Mouse (Mus musculus) cerebellum, postnatal 25 days (tissue): Measurements from ENCODE around the gene Hspa1a.
A peak's percentile ranks its signal among the peaks of the same experiment; 100 is the strongest.
"Not testable (repeated sequence)": the region's sequence is repeated elsewhere in the genome, so short reads cannot be mapped to it uniquely, and the experiment has no call there.

ENCODE experiments used
- DNase-seq, 2 experiments: peaks; one replicate each; pipeline ENCODE4 v3.0.0; 2021; ENCODE audit warnings: mixed read lengths in 2 of 2

Hspa1a gene

DNA sequence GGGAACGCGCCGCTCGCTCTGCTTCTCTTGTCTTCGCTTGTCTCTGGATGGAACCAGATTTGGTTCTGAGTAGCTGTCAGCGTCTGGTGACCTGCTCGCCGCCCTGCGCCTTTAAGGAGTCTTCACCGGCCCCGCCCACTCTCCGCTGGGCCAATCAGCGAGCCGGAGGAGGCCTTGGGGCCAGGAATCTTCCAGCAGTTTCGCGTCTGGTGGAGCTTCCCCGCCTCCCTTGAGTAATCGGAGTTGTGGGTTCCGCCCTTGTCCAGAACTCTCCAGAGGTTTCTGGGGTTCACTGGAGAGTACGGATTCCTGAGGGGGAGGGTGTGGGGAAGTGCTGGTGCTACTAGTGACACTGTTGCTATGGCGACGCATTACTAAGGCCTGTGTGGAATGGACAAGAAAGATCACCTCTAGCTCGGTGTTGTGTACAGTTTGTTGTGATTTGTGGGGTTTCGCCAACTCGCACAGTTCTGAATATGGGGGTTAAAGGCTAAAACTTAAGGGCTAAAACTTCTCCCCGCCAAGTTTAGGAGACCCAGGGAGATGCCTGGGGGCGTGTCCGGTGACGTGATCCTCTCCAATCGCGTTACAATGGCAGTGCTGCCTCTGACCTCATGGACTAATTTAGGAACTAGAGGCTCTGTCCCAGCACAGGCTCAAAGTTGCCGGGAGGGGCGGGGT, at the start of gene Hspa1a, which contains the start of gene Hspa1l:
Gene Hspa1a, minus strand, starts transcription at position 88 of the 681 bp plus-strand sequence.
Gene Hspa1l, plus strand, starts transcription at position 635 of the 681 bp plus-strand sequence.
- peak; percentile 83 to 90 for DNase-seq

GRCm38 (mm10) chr17:35021163-35021808, 49.3 kb upstream of the Hspa1a start:
- DNase-seq, result peak; percentile 92 to 94

DNA sequence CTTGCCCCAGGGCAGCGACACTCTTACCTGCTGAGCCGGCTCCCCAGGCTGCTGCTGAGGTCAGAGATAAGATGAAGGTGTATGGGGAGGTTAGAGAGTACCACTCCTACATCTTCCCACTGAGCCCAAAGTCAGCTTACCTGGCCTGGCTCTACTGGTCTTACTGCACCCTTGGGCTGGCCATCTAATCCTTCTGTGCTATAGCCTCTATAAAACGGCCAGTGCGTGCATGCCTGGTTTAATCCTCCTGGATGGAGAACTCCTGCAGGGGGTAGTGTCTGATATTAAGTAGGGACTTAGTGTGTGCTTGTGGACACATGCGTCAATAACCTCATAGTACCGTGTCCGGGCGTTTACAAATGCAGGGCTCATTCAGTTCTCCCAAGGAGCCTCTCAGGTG, 48.6 kb upstream of the Hspa1a start:
- peak in 1 of 2 experiments; percentile 23 for DNase-seq

GRCm38 (mm10) chr17:35019894-35020293, 47.9 kb upstream of the Hspa1a start:
- DNase-seq, result peak in 1 of 2 experiments; percentile 25

DNA sequence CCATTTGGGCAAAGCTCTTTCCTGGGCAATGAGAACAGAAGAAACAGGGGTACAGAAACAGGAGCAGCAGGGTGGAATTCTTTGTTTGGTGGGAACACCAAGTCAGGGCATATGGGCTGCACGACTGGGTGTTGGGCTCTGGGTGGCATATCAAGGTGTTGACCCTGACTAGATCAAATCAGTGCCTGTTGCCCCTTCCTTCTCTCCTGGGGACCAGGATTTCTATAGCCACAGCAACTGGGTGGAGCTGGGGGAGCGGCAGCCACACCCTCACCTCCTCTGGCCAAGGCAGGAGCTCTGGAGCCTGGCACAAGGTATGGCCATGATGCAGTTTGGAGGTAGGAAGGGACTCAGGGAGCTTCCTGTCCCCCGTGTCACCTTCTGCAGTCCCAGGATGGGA, 46.2 kb upstream of the Hspa1a start:
- peak in 1 of 2 experiments; percentile 23 for DNase-seq

DNA sequence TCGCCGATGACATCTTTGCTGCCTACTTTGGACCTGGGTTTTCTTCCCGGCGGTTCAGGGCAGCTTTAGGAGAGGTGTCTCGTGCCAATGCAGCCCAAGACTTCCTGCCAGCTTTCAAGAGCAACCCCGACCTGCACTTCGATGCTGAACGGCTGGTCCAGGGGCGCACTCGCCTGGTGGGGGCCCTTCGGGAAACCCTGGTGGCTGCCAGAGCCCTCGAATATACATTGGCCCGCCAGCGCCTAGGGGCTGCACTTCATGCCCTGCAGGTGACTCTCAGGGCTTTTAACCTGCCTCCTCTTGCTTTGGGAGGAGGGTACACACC, 45.7 kb upstream of the Hspa1a start:
- peak in 1 of 2 experiments; percentile 44 for DNase-seq

DNA sequence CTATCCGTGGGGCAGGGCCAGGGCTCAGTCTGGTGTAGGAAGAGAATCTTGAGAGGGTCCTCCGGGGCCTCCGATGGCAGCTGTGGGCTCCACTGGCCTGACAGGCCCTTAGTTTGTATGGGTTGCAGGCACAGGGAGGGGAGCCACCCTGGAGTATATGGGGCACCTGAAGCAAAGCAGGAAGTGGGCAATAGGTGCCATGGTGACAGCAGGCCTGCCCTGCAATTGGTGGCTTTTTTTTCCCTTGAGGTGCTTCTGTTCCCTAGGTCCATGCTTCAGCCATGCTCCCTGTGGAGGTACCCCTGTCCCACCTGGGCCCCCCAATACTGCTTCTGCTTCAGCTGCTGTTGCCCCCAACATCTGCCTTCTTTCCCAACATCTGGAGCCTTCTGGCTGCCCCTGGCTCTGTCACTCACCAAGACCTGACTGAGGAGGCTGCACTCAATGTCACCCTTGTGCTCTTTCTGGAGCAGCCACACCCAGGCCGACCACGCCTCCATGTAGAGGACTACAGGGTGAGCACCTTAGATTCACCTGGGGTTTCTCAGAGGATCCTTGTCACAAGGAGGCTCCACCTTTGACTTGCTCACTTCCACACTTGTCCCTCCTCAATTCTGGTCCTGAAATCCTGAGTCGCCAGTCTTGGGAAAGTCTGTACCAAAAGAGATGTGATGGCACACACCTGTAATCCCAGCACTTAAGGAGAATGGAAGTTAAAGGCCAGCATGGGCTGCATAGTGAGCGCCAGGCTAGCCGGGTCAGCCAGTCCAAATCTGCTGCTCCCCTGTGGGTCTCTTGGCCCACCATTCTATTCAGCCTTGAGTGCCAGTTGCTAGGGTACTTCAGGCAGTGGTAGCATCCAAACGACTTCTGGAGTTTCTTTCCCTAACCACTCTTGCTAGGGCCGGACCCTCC, 45.1 kb upstream of the Hspa1a start:
- DNase-seq, result peak in 1 of 2 experiments; percentile 34

- DNase-seq, result peak; percentile 91 to 92
These were observed 44.4 kb upstream of the Hspa1a start, which contains the start of gene Vwa7 for GRCm38 (mm10) chr17:35016376-35016775. TSS of gene Vwa7 (plus strand) at chr17:35016579.

- peak in 1 of 2 experiments; percentile 27 for DNase-seq
These were observed 43.3 kb upstream of the Hspa1a start for GRCm38 (mm10) chr17:35015296-35015695.

GRCm38 (mm10) chr17:35013221-35013620, 41.3 kb upstream of the Hspa1a start:
- peak in 1 of 2 experiments; percentile 25 for DNase-seq

GRCm38 (mm10) chr17:35012430-35012829, 40.5 kb upstream of the Hspa1a start:
- DNase-seq, result peak in 1 of 2 experiments; percentile 16

- peak; percentile 10 to 17 for DNase-seq
These were observed 39.5 kb upstream of the Hspa1a start for GRCm38 (mm10) chr17:35011440-35011839.

- DNase-seq, result peak; percentile 83 to 87
These were observed 37.6 kb upstream of the Hspa1a start for GRCm38 (mm10) chr17:35009586-35009985.

DNA sequence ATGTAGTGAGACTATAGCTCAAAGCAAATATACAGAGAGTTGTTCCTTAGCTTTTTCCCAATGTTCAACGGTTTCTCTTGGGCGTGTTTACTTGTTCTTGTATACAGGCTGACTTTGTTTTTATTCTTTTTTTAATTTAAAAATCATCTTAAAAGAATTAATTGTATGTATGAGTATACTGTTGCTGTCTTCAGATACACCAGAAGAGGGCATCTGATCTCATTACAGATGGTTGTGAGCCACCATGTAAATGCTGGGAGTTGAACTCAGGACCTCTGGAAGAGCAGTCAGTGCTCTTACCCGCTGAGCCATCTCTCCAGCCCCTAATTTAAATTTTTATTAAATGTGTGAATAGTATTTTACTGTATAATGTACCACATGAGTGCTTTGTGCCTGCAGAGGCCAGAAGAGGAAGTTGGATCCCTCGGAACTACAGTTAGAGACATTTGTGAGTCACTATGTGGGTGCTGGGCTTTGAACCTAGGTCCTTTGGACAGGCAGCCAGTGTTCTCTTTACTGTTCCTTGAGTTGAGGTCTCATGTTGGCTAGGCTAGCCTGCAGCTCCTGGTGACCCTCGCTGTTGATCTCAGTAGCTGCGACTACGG, 35.5 kb upstream of the Hspa1a start:
- peak in 1 of 2 experiments; percentile 4 for DNase-seq

DNA sequence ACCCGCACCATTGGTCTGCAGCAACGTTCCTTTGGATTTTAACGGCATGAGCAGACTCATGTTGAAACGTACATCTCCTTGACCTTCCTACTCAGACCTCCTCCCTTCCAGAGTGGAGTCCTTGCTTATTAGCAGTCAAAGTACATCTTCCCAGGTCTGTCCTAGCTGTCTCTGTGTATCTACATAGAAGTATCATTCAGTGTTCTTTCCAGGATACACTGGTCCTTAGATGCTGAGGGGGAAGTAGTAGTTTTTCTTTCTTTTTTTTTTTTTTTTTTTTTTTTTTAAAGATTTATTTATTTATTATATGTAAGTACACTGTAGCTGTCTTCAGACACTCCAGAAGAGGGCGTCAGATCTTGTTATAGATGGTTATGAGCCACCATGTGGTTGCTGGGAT, 33.9 kb upstream of the Hspa1a start:
- DNase-seq, result not testable (repeated sequence)

DNA sequence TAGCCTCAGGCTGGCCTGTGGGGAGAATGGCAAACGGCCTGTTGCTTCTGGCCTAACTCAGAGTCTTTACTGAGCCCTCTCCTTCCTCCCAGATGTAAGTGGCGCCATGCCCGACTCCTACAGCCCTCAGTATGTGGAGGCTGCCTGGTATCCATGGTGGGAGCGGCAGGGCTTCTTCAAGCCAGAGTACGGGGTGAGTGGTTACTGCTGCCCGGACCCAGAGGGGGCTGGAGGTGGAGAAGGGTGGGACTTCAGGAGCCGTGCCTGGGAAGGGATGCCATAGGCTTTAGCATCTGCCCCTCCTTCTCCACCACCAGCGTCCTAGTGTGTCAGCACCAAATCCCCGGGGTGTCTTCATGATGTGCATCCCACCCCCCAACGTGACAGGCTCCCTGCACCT, 33.2 kb upstream of the Hspa1a start:
- peak in 1 of 2 experiments; percentile 18 for DNase-seq

DNA sequence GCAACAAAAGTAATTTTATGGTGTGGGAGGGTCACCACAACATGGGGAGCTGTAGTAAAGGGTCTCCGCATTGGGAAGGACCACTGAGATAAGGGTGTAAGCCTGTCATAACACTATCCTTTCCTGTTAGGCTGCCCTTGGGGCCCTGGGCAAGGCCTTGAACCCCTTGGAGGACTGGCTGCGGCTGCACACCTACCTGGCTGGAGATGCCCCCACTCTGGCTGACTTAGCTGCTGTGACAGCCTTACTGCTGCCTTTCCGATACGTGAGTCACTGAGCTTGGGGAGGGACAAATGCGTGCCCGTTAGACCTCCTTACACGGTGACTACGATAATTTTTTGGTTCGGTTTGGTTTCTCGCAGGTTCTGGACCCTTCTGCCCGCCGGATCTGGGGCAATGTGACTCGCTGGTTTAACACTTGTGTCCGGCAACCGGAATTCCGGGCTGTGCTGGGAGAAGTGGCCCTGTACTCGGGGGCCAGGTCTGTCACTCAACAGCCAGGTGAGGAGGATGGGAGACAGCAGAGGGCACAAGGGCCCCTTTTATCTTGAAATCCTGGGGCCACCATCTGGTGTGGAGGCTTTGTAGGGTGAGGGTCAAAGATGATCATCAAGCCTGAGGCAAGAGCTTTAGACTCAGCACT, 32.2 kb upstream of the Hspa1a start:
- peak in 1 of 2 experiments; percentile 8 for DNase-seq

DNA sequence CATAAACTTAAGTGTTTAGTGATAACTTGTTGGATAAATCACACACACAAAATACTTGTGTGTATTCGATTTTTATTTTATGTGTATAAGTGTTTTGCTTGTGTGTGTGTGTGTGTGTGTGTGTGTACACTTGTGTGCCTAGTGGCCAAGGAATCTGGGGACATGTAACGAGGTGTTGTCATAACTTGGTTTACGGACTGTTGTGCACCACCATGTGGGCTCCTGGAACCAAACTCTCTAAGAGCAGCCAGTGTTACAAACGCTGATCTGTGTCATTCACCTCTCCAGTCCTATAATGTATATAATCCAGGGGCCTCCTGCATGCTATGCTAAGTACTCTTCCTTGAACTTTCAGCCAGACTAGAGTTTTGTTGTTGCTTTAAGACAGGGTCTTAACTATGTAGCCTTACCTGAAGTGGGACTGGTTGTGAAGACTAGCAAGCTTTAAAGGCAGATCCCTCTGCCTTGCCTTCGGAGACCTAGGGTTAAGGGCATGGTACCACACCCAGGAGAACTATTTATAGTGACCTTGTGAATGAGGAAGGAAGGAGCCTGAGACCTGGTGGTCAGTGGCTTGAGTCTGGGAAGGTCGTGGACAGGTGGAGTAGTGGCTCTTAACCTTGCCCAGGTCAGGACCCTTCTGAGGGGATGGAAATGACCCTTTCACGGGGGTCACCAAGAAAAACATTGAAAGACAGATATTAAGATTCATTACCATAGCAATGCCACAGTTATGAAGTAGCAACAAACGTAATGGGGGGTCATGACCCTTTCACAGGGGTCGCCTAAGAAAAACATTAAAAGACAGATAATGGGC, 31.3 kb upstream of the Hspa1a start:
- DNase-seq, result peak in 1 of 2 experiments; percentile 13

DNA sequence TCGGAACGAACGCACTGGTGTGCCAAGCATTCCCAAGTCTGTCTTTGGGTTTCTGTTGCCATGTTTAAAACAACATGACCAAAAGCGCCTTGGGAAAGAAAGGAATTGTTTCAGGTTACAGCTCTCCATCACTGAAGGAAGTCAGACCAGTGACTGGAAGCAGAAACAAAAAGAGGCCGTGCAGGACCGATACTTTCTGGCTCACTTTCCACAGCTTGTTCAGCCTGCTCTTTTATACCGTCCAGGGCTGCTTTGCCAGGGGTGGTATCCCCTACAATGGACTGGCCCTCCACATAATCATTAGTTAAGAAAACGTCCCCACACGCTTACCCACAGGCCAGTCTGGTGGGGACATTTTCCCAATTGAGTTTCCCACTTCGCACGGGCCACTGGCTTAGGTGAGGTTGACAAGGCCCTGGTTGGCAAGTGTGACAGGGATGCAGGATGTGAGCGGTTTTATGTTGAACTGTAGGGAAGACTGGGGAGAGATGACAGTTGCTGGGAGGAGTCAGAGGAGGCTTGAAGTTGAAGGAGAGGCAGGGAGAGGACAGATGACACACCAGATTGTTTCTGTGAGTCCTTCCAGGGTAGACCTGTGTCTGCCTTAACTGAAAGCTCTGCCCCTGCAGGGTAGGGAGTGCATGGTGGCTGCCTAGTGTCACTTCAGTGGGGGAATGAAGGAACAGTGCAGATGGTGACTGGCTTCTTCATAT, 30.4 kb upstream of the Hspa1a start:
- peak in 1 of 2 experiments; percentile 38 for DNase-seq

DNA sequence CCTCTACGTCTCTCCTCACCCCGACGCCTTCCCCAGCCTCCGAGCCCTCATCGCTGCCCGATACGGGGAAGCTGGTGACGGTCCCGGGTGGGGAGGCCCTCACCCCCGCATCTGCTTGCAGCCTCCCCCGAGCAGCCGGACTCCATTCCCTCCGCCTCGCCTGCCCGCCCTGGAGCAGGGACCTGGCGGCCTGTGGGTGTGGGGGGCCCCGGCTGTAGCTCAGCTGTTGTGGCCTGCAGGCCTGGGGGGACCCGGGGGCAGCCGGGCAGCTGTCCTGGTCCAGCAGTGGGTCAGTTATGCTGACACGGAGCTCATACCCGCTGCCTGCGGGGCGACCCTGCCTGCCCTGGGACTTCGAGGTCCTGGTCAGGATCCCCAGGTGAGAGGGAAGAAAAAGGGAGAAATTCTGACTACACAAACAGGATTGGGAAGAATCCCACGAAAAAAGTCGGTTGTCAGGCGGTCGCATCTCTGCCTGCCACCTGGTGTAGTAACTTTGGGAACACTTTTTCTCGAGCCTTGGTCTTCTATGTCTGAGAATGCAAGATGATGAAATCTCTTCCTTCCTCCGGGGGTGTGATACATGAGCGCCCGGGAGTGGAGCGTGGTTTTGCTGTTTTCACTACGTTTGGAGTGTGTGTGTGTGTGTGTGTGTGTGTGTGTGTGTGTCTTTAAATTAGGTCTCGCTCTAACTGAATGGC, 29.6 kb upstream of the Hspa1a start:
- peak in 1 of 2 experiments; percentile 49 for DNase-seq
